Mouse (Mus musculus): ENCODE results near the gene Efemp2.

DNA sequence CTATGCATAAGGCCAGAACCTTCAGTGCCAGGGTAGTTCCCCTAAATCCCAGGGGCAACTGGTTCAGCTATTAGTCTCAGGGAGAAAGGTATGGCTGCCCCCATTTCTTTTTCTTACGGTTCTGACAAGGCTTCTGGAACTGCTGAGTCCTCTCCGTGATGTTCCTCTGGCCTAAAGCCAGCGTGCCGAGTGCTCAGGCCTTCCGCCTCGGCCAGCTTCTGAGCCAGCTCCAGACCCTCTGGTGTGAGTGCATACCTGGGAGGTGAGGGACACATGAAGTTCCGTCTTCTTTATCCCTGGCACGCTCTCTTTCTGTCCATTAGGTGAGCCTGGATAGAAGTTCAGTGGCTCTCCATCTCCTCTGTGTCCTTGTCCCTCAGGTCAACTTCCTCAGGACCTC is 11.6 kb downstream of the Efemp2 start:
- no peak for TF ChIP-seq MYOG (IDR thresholded peaks at IDR 0.05; ENCODE audit: control insufficient read depth in 1 of 3, insufficient read depth in 1 of 3, insufficient read length in 2 of 3, low read depth in 2 of 3)
- TF ChIP-seq POLR2A (IDR thresholded peaks at IDR 0.05; ENCODE audit: insufficient read length, low read depth) = no peak
- no peak for TF ChIP-seq REST (IDR thresholded peaks at IDR 0.05; ENCODE audit: insufficient read depth, insufficient read length)
- TF ChIP-seq MYOD1 (IDR thresholded peaks at IDR 0.05; ENCODE audit: control insufficient read depth in 1 of 3, insufficient read length in 2 of 3, low read depth in 2 of 3) = no peak
- TF ChIP-seq MAX (IDR thresholded peaks at IDR 0.05; ENCODE audit: low read depth) = no peak
- no peak for TF ChIP-seq E2F4 (IDR thresholded peaks at IDR 0.05; ENCODE audit: insufficient read depth)
- peak; percentile 4 for TF ChIP-seq POLR2AphosphoS2 (IDR thresholded peaks at IDR 0.05; ENCODE audit: insufficient read length, low read depth)
- TF ChIP-seq USF1 (IDR thresholded peaks at IDR 0.05; ENCODE audit: low read depth) = no peak
- TF ChIP-seq TCF12 (IDR thresholded peaks at IDR 0.05; ENCODE audit: insufficient read depth, poor library complexity, severe bottlenecking) = no peak
- no peak for TF ChIP-seq SRF (IDR thresholded peaks at IDR 0.05; ENCODE audit: control insufficient read depth, insufficient read length, low read depth)

Data from myocyte (in vitro differentiated cells).